Mouse (Mus musculus) lung, postnatal 0 days (tissue): ENCODE results near the gene Nek11. TPM values are rescaled to one million over a fixed set of nuclear protein-coding genes. Genes with fewer than 3 reads are reported as not detected.
A peak's percentile ranks its signal among the peaks of the same experiment; 100 is the strongest.
"Not testable (repeated sequence)": the region's sequence is repeated elsewhere in the genome, so short reads cannot be mapped to it uniquely, and the experiment has no call there.

Experiments
- ATAC-seq: fragments of 200-750 bp; cut with Nextera tagmentation; 2 replicates; pipeline ENCODE4 v1.8.0; 2017; ENCODE audit warnings: moderate library complexity
- DNase-seq: peaks from one replicate; pipeline ENCODE4 v3.0.0-alpha.2; 2016; ENCODE audit warnings: low spot score
- H3K27ac ChIP-seq: fragments of 300-500 bp; sonication (generic); 2 replicates; pipeline ENCODE4 v1.5.1; 2014; ENCODE audit warnings: antibody characterized with exemption, mild to moderate bottlenecking, low read length, mixed read lengths
- H3K27me3 ChIP-seq: fragments of 300-500 bp; sonication (generic); replicated peaks from 2 replicates; pipeline ENCODE4 v1.6.1; 2014; ENCODE audit warnings: low read length, mixed read lengths; ENCODE audit not compliant: insufficient read depth
- H3K36me3 ChIP-seq: fragments of 300-500 bp; sonication (generic); 2 replicates; pipeline ENCODE4 v1.6.1; 2014; ENCODE audit warnings: low read length, mixed read lengths; ENCODE audit not compliant: insufficient read depth
- H3K4me1 ChIP-seq: fragments of 300-500 bp; sonication (generic); 2 replicates; pipeline ENCODE4 v1.6.1; 2014; ENCODE audit warnings: antibody characterized with exemption, low read depth, low read length, mixed read lengths; ENCODE audit not compliant: insufficient read depth
- H3K4me2 ChIP-seq: fragments of 300-500 bp; sonication (generic); replicated peaks from 2 replicates; pipeline ENCODE4 v1.6.1; 2014; ENCODE audit warnings: low read depth, mild to moderate bottlenecking, low read length, moderate library complexity, mixed read lengths
- H3K4me3 ChIP-seq: fragments of 300-500 bp; sonication (generic); 2 replicates; pipeline ENCODE4 v1.5.1; 2014; ENCODE audit warnings: low read depth, low read length
- H3K9ac ChIP-seq: fragments of 300-500 bp; sonication (generic); replicated peaks from 2 replicates; pipeline ENCODE4 v1.6.1; 2014; ENCODE audit warnings: low read depth, mild to moderate bottlenecking
- H3K9me3 ChIP-seq: fragments of 300-500 bp; sonication (generic); 2 replicates; pipeline ENCODE4 v1.6.1; 2016; ENCODE audit warnings: low read length, mixed read lengths
- CTCF ChIP-seq: IDR thresholded peaks from 2 replicates; pipeline ENCODE4 v1.5.1; 2016; ENCODE audit warnings: antibody characterized with exemption, mild to moderate bottlenecking
- EP300 ChIP-seq: IDR thresholded peaks from 2 replicates; pipeline ENCODE4 v1.6.1; 2016; ENCODE audit warnings: antibody characterized with exemption, mild to moderate bottlenecking, control low read depth
- WGBS: fragments of 180-500 bp; shearing (Covaris S2); extraction: QIAGEN DNeasy Blood & Tissue Kit; methylation state at CpG from one replicate; pipeline ENCODE4 v1.1.7; 2014; 5-methylcytosine and 5-hydroxymethylcytosine counted together
- polyA plus RNA-seq: library from polyadenylated mRNA; unstranded; fragments of >200 nt; fragmentation: Nextera tagmentation; extraction: Ambion mirVana; gene quantifications from 2 replicates; pipeline ENCODE4 v1.2.1, GENCODE M21; 2015

Nek11 gene
- polyA plus RNA-seq, 1 experiment from 2014 or later = 3.2 TPM

DNA sequence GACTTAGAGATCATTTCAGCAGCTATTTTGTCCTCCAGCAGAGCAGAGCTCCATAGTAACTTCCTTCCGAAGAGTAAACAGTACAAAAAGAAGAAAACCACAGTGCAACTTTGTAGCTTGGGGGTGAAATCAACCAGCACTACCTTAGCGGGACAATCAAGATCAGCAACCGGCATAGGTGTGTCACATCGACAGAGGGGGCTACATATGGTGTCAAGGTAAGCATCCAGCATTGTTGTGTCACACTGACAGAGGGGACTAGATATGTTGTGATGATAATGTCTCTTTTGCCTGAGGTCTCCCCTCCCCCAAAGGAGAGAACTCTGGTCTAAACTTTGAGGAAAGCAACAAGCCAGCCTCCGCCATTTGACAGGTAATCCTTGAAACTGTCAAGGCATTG lies 260.8 kb downstream of the Nek11 start:
- Histone ChIP-seq H3K4me3 (no peak overlapping the region), H3K27ac (no peak overlapping the region), H3K9me3 (no peaks in the 10 kb centered on the region), H3K4me1 (peaks cover 9% of the 10 kb centered on the region), H3K36me3 (no peaks in the 10 kb centered on the region), H3K9ac (no peak overlapping the region), H3K27me3 (no peaks in the 10 kb centered on the region), H3K4me2 (no peak overlapping the region)
- WGBS = 82% methylated on average over 5 of the region's 5 CpGs
- TF ChIP-seq CTCF (no peak), EP300 (no peak)
- DNase-seq (no peak), ATAC-seq (no peak)

DNA sequence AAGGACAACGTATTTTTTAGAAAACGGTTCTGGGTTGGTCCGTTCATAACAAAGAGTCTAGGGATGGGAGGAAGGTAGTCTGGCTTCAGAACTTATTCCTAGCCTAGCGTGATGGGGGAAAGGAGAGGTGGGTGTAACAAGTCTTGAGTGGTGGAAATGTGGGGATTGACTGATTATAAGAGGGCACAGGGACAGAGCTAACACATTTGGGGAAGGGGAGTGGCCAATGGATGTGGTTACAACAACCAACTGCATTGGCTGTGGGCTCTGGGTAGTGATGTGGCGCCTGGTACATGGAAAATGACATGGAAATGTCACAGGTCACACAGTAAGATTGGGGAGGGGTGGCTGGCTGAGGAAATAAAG lies 263.3 kb downstream of the Nek11 start:
- H3K27ac ChIP-seq = peak overlapping the region; percentile 38; the same call in 1 of the 2 replicates
- peak overlapping the region; percentile 88 for H3K4me2 ChIP-seq
- 23% methylated on average over 5 of the region's 5 CpGs for WGBS
- H3K27me3 ChIP-seq = no peaks in the 10 kb centered on the region
- H3K9ac ChIP-seq = no peak overlapping the region
- no peaks in the 10 kb centered on the region for H3K36me3 ChIP-seq
- H3K4me1 ChIP-seq = peaks cover 9% of the 10 kb centered on the region
- TF ChIP-seq EP300 (no peak), CTCF (no peak)
- ATAC-seq (peak; percentile 11), DNase-seq (peak; percentile 43)
- no peaks in the 10 kb centered on the region for H3K9me3 ChIP-seq
- peak overlapping the region; percentile 82 for H3K4me3 ChIP-seq

GRCm38 (mm10) chr9:105131253-105132001 lies 263.9 kb downstream of the Nek11 start, which contains the start of gene Nudt16:
Gene Nudt16, minus strand, starts transcription at chr9:105131824.
- TF ChIP-seq EP300 (no peak), CTCF (no peak)
- peak within 1 kb of the TSS; percentile 70 for H3K9ac ChIP-seq
- H3K27ac ChIP-seq = peak within 1 kb of the TSS; percentile 84
- under 1% methylated on average over 60 of the region's 60 CpGs for WGBS
- ATAC-seq = peak; percentile 99
- H3K4me3 ChIP-seq = peak within 1 kb of the TSS; percentile 82
- H3K9me3 ChIP-seq = no peaks in the 10 kb centered on the region
- no peaks in the 10 kb centered on the region for H3K27me3 ChIP-seq
- H3K4me2 ChIP-seq = peak within 1 kb of the TSS; percentile 88
- H3K4me1 ChIP-seq = peaks cover 9% of the 10 kb centered on the region
- peak; percentile 97 for DNase-seq
- H3K36me3 ChIP-seq = no peaks in the 10 kb centered on the region

DNA sequence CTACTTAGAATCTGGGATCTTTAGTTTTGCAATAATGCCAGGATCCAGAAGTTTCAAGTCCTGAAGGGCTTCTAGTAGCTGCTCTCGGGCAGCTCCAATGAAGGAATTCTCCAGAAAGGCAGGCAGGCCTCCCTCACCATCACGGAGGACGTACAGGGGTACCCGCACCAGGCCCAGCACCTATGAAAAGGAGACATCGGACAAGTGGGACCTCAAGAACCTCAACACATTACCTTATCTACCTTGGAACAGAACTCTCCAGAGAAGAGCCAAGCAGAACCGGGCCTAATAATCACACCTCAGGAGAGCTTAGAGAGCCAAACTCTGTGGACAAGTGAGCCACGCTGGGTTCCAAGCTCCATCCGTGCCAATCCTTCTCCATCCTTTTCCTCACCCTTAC lies 265.0 kb downstream of the Nek11 start:
- Histone ChIP-seq H3K27me3 (no peaks in the 10 kb centered on the region), H3K4me1 (peaks cover 9% of the 10 kb centered on the region), H3K9ac (no peak overlapping the region), H3K4me2 (no peak overlapping the region), H3K4me3 (no peak overlapping the region), H3K36me3 (no peaks in the 10 kb centered on the region), H3K27ac (no peak overlapping the region), H3K9me3 (no peaks in the 10 kb centered on the region)
- 99% methylated on average over 8 of the region's 8 CpGs for WGBS
- TF ChIP-seq CTCF = no peak
- TF ChIP-seq EP300 = no peak
- no peak for DNase-seq
- no peak for ATAC-seq

DNA sequence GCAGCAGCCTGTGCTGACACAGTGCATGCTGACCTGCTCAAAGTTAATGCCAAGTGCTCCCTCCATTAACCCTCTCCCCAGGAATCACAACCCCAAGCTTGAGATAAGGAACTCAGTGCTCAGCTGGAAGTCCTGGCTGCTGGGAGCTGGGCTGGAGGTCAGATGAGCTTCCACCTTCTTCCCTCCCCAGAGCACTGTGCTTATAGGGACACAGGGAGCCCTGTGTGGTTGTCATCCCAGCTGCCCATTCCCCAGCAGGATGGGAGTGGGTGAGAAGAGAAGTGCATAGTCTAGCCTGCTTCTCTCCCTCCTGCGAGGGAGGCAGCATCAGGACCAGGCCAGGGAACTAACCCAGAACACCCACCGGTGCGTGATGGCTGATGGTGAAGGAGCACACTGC lies 270.1 kb downstream of the Nek11 start:
- not testable (repeated sequence) for ATAC-seq, H3K9me3 ChIP-seq, H3K27me3 ChIP-seq, H3K9ac ChIP-seq, H3K36me3 ChIP-seq, H3K27ac ChIP-seq, DNase-seq, H3K4me3 ChIP-seq, H3K4me2 ChIP-seq, H3K4me1 ChIP-seq
- 68% methylated on average over 3 of the region's 3 CpGs for WGBS

Other genes starting within 250 kb of the Nek11 start
- gene Aste1, start 132 bp downstream of the Nek11 start, polyA plus RNA-seq = 8.6 and 9.5 TPM in 2 replicates
- 47.8 and 52.6 TPM in 2 replicates for gene Atp2c1, start 131.8 kb upstream of the Nek11 start, polyA plus RNA-seq
- 16.4 and 17.6 TPM in 2 replicates for gene Pik3r4, start 247.5 kb upstream of the Nek11 start, polyA plus RNA-seq